Mouse (Mus musculus) lung, adult 2 months (tissue): Measurements from ENCODE around the gene Palmd.

Source experiments
- CTCF ChIP-seq: fragments of 200-500 bp; IDR thresholded peaks from 2 replicates; pipeline ENCODE4 v1.5.1; 2011; ENCODE audit warnings: mild to moderate bottlenecking, low read length, control low read depth; ENCODE audit not compliant: insufficient read depth
- POLR2A ChIP-seq: fragments of 200-500 bp; IDR thresholded peaks from 2 replicates; pipeline ENCODE4 v1.6.1; 2011; ENCODE audit warnings: low read depth, mild to moderate bottlenecking, control low read depth, low read length, borderline replicate concordance; ENCODE audit errors: extremely low read depth

DNA sequence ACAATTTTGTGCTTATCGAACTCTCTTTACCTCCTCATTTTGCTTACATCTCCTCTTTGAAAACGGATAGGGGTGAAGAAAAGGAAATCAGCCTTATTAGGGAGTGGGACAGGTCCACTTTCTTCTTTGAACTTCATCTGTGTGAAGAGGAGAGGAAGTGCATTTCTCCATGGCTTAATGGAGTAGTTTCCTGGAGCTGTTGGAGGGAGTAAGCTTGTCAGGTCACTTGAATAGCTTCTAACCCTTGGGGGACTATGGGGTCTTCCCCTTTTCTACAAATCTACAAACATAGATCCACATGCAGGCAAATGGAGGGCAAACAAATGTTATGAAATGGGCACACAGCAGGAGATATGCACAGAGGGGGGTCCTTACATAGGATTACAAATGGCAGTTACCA, 17.7 kb upstream of the Palmd start:
- TF ChIP-seq CTCF (no peak), POLR2A (no peak)
